ENCODE assay signal across 7 mouse cellular contexts in genomic region chr4:155891551-155892001, GRCm38 (mm10). TPM values are rescaled to one million over a fixed set of nuclear protein-coding genes. Genes with fewer than 3 reads are reported as not detected.
DNase-seq lines count a peak whose midpoint lies in the region; ATAC-seq lines count a peak whose summit lies in the region.

Gene Pusl1, minus strand, starts transcription at chr4:155891781.
Gene Acap3, plus strand, starts transcription at chr4:155891822.

- DNase-seq in adrenal gland, postnatal 14 days, result peak; percentile 98
- DNase-seq in embryonic facial prominence, embryonic 11.5 days (ENCODE audit: low spot score), result peak; percentile 97
- DNase-seq in heart, adult 11 months, result peak; percentile 99
- peak; percentile 98 for DNase-seq in kidney, adult 18-20 months
- peak; percentile 98 for DNase-seq in limb, embryonic 11.5 days (ENCODE audit: low spot score)
- DNase-seq in midbrain, embryonic 14.5 days, result peak; percentile 99
- peak; percentile 93 to 98 for DNase-seq in spleen, adult 18-20 months

- under 1% methylated on average over 52 of the region's 52 CpGs for WGBS in embryonic facial prominence, embryonic 11.5 days
- WGBS in limb, embryonic 11.5 days, result under 1% methylated on average over 51 of the region's 52 CpGs
- WGBS in midbrain, embryonic 14.5 days, result under 1% methylated on average over 52 of the region's 52 CpGs

- peak within 1 kb of the TSS; percentile 83 for H3K9ac ChIP-seq in embryonic facial prominence, embryonic 11.5 days (replicated peaks; ENCODE audit: low read length)
- peak within 1 kb of the TSS; percentile 74 for H3K9ac ChIP-seq in limb, embryonic 11.5 days (ENCODE audit: low read length)
- H3K9ac ChIP-seq in midbrain, embryonic 14.5 days (replicated peaks; ENCODE audit: low read length), result peak within 1 kb of the TSS; percentile 92

- H3K27me3 ChIP-seq in embryonic facial prominence, embryonic 11.5 days (ENCODE audit: control insufficient read depth, insufficient read depth, low read length), result no peaks in the 10 kb centered on the region
- no peaks in the 10 kb centered on the region for H3K27me3 ChIP-seq in limb, embryonic 11.5 days (ENCODE audit: control insufficient read depth, insufficient read depth, low read length)
- no peaks in the 10 kb centered on the region for H3K27me3 ChIP-seq in midbrain, embryonic 14.5 days (ENCODE audit: control insufficient read depth, insufficient read depth, low read length)

- peak within 1 kb of the TSS; percentile 97 for H3K4me2 ChIP-seq in embryonic facial prominence, embryonic 11.5 days (ENCODE audit: low read depth, low read length)
- peak within 1 kb of the TSS; percentile 97 for H3K4me2 ChIP-seq in limb, embryonic 11.5 days (ENCODE audit: low read depth, severe bottlenecking)
- peak within 1 kb of the TSS; percentile 99 for H3K4me2 ChIP-seq in midbrain, embryonic 14.5 days (ENCODE audit: low read length)

- no peaks in the 10 kb centered on the region for H3K9me3 ChIP-seq in embryonic facial prominence, embryonic 11.5 days (replicated peaks; ENCODE audit: control insufficient read depth, low read length)
- H3K9me3 ChIP-seq in limb, embryonic 11.5 days (ENCODE audit: control insufficient read depth, low read length), result no peaks in the 10 kb centered on the region
- no peaks in the 10 kb centered on the region for H3K9me3 ChIP-seq in midbrain, embryonic 14.5 days (ENCODE audit: control insufficient read depth, low read length)

- ATAC-seq in embryonic facial prominence, embryonic 11.5 days (replicated peaks; ENCODE audit: insufficient number of reproducible peaks, low FRiP score, low TSS enrichment, low read depth), result peak; percentile 76
- peak; percentile 88 for ATAC-seq in limb, embryonic 11.5 days (ENCODE audit: insufficient number of reproducible peaks, low FRiP score, low TSS enrichment, low read depth)
- ATAC-seq in midbrain, embryonic 14.5 days (ENCODE audit: low FRiP score, low TSS enrichment), result peak; percentile 89

- peaks cover 6% of the 10 kb centered on the region for H3K36me3 ChIP-seq in embryonic facial prominence, embryonic 11.5 days (replicated peaks; ENCODE audit: control insufficient read depth, insufficient read depth, low read depth, low read length)
- peaks cover 19% of the 10 kb centered on the region; the same call in 1 of the 2 replicates for H3K36me3 ChIP-seq in limb, embryonic 11.5 days (ENCODE audit: control insufficient read depth, insufficient read depth, low read length)
- peaks cover 45% of the 10 kb centered on the region for H3K36me3 ChIP-seq in midbrain, embryonic 14.5 days (ENCODE audit: control insufficient read depth, insufficient read depth, low read length)

- peak within 1 kb of the TSS; percentile 90 for H3K27ac ChIP-seq in embryonic facial prominence, embryonic 11.5 days (replicated peaks; ENCODE audit: low read depth, low read length)
- peak within 1 kb of the TSS; percentile 90 for H3K27ac ChIP-seq in limb, embryonic 11.5 days (replicated peaks; ENCODE audit: low read depth, low read length)
- H3K27ac ChIP-seq in midbrain, embryonic 14.5 days (replicated peaks; ENCODE audit: low read depth, low read length), result peak within 1 kb of the TSS; percentile 99

- peak within 1 kb of the TSS; percentile 86 for H3K4me3 ChIP-seq in embryonic facial prominence, embryonic 11.5 days (ENCODE audit: low read depth, low read length)
- peak within 1 kb of the TSS; percentile 84 for H3K4me3 ChIP-seq in limb, embryonic 11.5 days (ENCODE audit: low read depth, low read length)
- H3K4me3 ChIP-seq in midbrain, embryonic 14.5 days (replicated peaks; ENCODE audit: low read depth, low read length), result peak within 1 kb of the TSS; percentile 98

- H3K4me1 ChIP-seq in embryonic facial prominence, embryonic 11.5 days (ENCODE audit: control insufficient read depth, insufficient read depth, low read length), result peaks cover 4% of the 10 kb centered on the region
- peaks cover 18% of the 10 kb centered on the region for H3K4me1 ChIP-seq in limb, embryonic 11.5 days (ENCODE audit: control insufficient read depth, insufficient read depth, low read length)
- peaks cover 36% of the 10 kb centered on the region for H3K4me1 ChIP-seq in midbrain, embryonic 14.5 days (ENCODE audit: control insufficient read depth, insufficient read depth, low read length)

RNA-seq across cellular contexts. Expression of gene Pusl1, which starts in this region (rescaled TPM):
- 30.8 and 33.9 TPM in 2 replicates for total RNA-seq in adrenal gland, postnatal 14 days (2021)
- polyA plus RNA-seq in embryonic facial prominence, embryonic 11.5 days (2014; fragmentation: Nextera tagmentation; extraction: Ambion mirVana), result 35.6 and 39.3 TPM in 2 replicates
- polyA plus RNA-seq in limb, embryonic 11.5 days (2014; fragmentation: Nextera tagmentation; extraction: Ambion mirVana), result 42.4 and 45.5 TPM in 2 replicates
- 45.8 and 54.5 TPM in 2 replicates for polyA plus RNA-seq in midbrain, embryonic 14.5 days (2014; fragmentation: Nextera tagmentation; extraction: Ambion mirVana)

RNA-seq across cellular contexts. Expression of gene Acap3, which starts in this region (rescaled TPM):
- total RNA-seq in adrenal gland, postnatal 14 days (2021), result 20.3 and 25.6 TPM in 2 replicates
- 18.6 and 21.2 TPM in 2 replicates for polyA plus RNA-seq in embryonic facial prominence, embryonic 11.5 days (2014; fragmentation: Nextera tagmentation; extraction: Ambion mirVana)
- polyA plus RNA-seq in limb, embryonic 11.5 days (2014; fragmentation: Nextera tagmentation; extraction: Ambion mirVana), result 17.8 and 18.4 TPM in 2 replicates
- 76.6 and 84.8 TPM in 2 replicates for polyA plus RNA-seq in midbrain, embryonic 14.5 days (2014; fragmentation: Nextera tagmentation; extraction: Ambion mirVana)

Comparison
In these comparisons a context has a peak if more than half of its experiments do, and no peak if none do; other contexts are left out.
1. Peak in every context shown above with its lines: DNase-seq, ATAC-seq, H3K4me3 ChIP-seq and H3K27ac ChIP-seq.